Mouse (Mus musculus) kidney, embryonic 15.5 days (tissue): Measurements from ENCODE around the gene Il18bp. TPM values are rescaled to one million over a fixed set of nuclear protein-coding genes. Genes with fewer than 3 reads are reported as not detected.
"Not testable (repeated sequence)": the region's sequence is repeated elsewhere in the genome, so short reads cannot be mapped to it uniquely, and the experiment has no call there.

Source experiments
- ATAC-seq: fragments of 200-750 bp; cut with Nextera tagmentation; replicated peaks from 2 replicates; pipeline ENCODE4 v1.8.0; 2017; ENCODE audit warnings: moderate TSS enrichment; ENCODE audit not compliant: low FRiP score
- H3K27ac ChIP-seq: fragments of 300-500 bp; sonication (generic); 2 replicates; pipeline ENCODE4 v1.5.1; 2015; ENCODE audit warnings: mild to moderate bottlenecking, inconsistent platforms
- H3K27me3 ChIP-seq: fragments of 300-500 bp; sonication (generic); 2 replicates; pipeline ENCODE4 v1.6.1; 2015; ENCODE audit warnings: inconsistent platforms
- H3K36me3 ChIP-seq: fragments of 300-500 bp; sonication (generic); 2 replicates; pipeline ENCODE4 v1.6.1; 2015; ENCODE audit warnings: inconsistent platforms
- H3K4me1 ChIP-seq: fragments of 300-500 bp; sonication (generic); 2 replicates; pipeline ENCODE4 v1.6.1; 2015; ENCODE audit warnings: inconsistent platforms
- H3K4me2 ChIP-seq: fragments of 300-500 bp; sonication (generic); 2 replicates; pipeline ENCODE4 v1.6.1; 2015; ENCODE audit warnings: moderate library complexity, mild to moderate bottlenecking, inconsistent platforms
- H3K4me3 ChIP-seq: fragments of 300-500 bp; sonication (generic); replicated peaks from 2 replicates; pipeline ENCODE4 v1.5.1; 2015; ENCODE audit warnings: mild to moderate bottlenecking, inconsistent platforms
- H3K9ac ChIP-seq: fragments of 300-500 bp; sonication (generic); 2 replicates; pipeline ENCODE4 v1.6.1; 2015; ENCODE audit warnings: mild to moderate bottlenecking, inconsistent platforms
- H3K9me3 ChIP-seq: fragments of 300-500 bp; sonication (generic); replicated peaks from 2 replicates; pipeline ENCODE4 v1.6.1; 2016; ENCODE audit warnings: inconsistent platforms
- WGBS: fragments of 180-500 bp; shearing (Covaris S2); methylation state at CpG from one replicate; pipeline ENCODE4 v1.1.7; 2015; ENCODE audit warnings: mixed read lengths; 5-methylcytosine and 5-hydroxymethylcytosine counted together
- polyA plus RNA-seq: library from polyadenylated mRNA; unstranded; fragments of >200 nt; fragmentation: Nextera tagmentation; extraction: Ambion mirVana; gene quantifications from 2 replicates; pipeline ENCODE4 v1.2.1, GENCODE M21; 2015

Gene Il18bp
- 2.5 and 3.0 TPM in 2 replicates for polyA plus RNA-seq

- H3K27me3 ChIP-seq: no peaks in the 10 kb centered on the region
- peaks cover 98% of the 10 kb centered on the region for H3K36me3 ChIP-seq
- no peak for ATAC-seq
- H3K9ac ChIP-seq: no peak within 1 kb of the TSS
- peak within 1 kb of the TSS; percentile 3; the same call in 1 of the 2 replicates for H3K27ac ChIP-seq
- H3K4me2 ChIP-seq: no peak within 1 kb of the TSS
- no peak within 1 kb of the TSS for H3K4me3 ChIP-seq
- H3K4me1 ChIP-seq: no peaks in the 10 kb centered on the region
- H3K9me3 ChIP-seq: no peaks in the 10 kb centered on the region
- WGBS: 84% methylated on average over 3 of the region's 3 CpGs
Observed at GRCm38 (mm10) chr7:102018590-102018989, at the start of gene Il18bp. Gene Il18bp, minus strand, starts transcription at chr7:102018690.

GRCm38 (mm10) chr7:102066363-102066762 is 47.9 kb upstream of the Il18bp start:
- Histone ChIP-seq H3K4me3 (peak overlapping the region; percentile 82), H3K27ac (0 out of 2 replicates have a peak overlapping the region, but pooled peaks have one; percentile 92), H3K9ac (peak overlapping the region; percentile 73), H3K4me2 (peak overlapping the region; percentile 68), H3K9me3 (no peaks in the 10 kb centered on the region), H3K4me1 (peaks cover 35% of the 10 kb centered on the region), H3K36me3 (peaks cover 23% of the 10 kb centered on the region), H3K27me3 (no peaks in the 10 kb centered on the region)
- no peak for ATAC-seq
- 71% methylated on average over 6 of the region's 6 CpGs for WGBS

GRCm38 (mm10) chr7:102065046-102065891 is 46.8 kb upstream of the Il18bp start, which contains the start of the genes Rnf121, Xndc1 and Xntrpc:
Gene Rnf121, minus strand, starts transcription at chr7:102065469.
Gene Xndc1, plus strand, starts transcription at chr7:102065511.
Gene Xntrpc, plus strand, starts transcription at chr7:102065713.
- Histone ChIP-seq H3K27me3 (no peaks in the 10 kb centered on the region), H3K4me1 (peaks cover 35% of the 10 kb centered on the region), H3K9ac (peak within 1 kb of the TSS; percentile 73), H3K4me2 (peak within 1 kb of the TSS; percentile 68), H3K27ac (peak within 1 kb of the TSS; percentile 92), H3K9me3 (no peaks in the 10 kb centered on the region), H3K4me3 (peak within 1 kb of the TSS; percentile 82), H3K36me3 (peaks cover 14% of the 10 kb centered on the region; the same call in 1 of the 2 replicates)
- WGBS: under 1% methylated on average over 56 of the region's 56 CpGs
- peak; percentile 99 for ATAC-seq

- Histone ChIP-seq H3K27ac (peak overlapping the region; percentile 92; the same call in 1 of the 2 replicates), H3K27me3 (no peaks in the 10 kb centered on the region), H3K4me3 (peak overlapping the region; percentile 82), H3K9me3 (no peaks in the 10 kb centered on the region), H3K36me3 (peaks cover 16% of the 10 kb centered on the region), H3K9ac (peak overlapping the region; percentile 73), H3K4me2 (peak overlapping the region; percentile 68), H3K4me1 (peaks cover 35% of the 10 kb centered on the region)
- under 1% methylated on average over 9 of the region's 9 CpGs for WGBS
- peak; percentile 34 for ATAC-seq
Observed at GRCm38 (mm10) chr7:102064655-102065045, 46.2 kb upstream of the Il18bp start.

GRCm38 (mm10) chr7:102063891-102064290 is 45.4 kb upstream of the Il18bp start:
- no peak for ATAC-seq
- 81% methylated on average over 9 of the region's 9 CpGs for WGBS
- Histone ChIP-seq H3K4me3 (peak overlapping the region; percentile 82), H3K9ac (no peak overlapping the region), H3K4me2 (peak overlapping the region; percentile 68), H3K4me1 (peaks cover 35% of the 10 kb centered on the region), H3K9me3 (no peaks in the 10 kb centered on the region), H3K27ac (no peak overlapping the region), H3K27me3 (no peaks in the 10 kb centered on the region), H3K36me3 (peaks cover 22% of the 10 kb centered on the region)

- H3K27ac ChIP-seq: peak overlapping the region; percentile 34; the same call in 1 of the 2 replicates
- H3K9me3 ChIP-seq: no peaks in the 10 kb centered on the region
- H3K4me2 ChIP-seq: 0 out of 2 replicates have a peak overlapping the region, but pooled peaks have one; percentile 2
- no peak overlapping the region for H3K4me3 ChIP-seq
- H3K9ac ChIP-seq: no peak overlapping the region
- peaks cover 33% of the 10 kb centered on the region for H3K4me1 ChIP-seq
- no peak for ATAC-seq
- no peaks in the 10 kb centered on the region for H3K27me3 ChIP-seq
- 58% methylated on average over 1 of the region's 1 CpGs for WGBS
- peaks cover 27% of the 10 kb centered on the region for H3K36me3 ChIP-seq
Observed at GRCm38 (mm10) chr7:102062203-102062602, 43.7 kb upstream of the Il18bp start.

- no peak overlapping the region for H3K4me3 ChIP-seq
- no peak overlapping the region for H3K4me2 ChIP-seq
- no peaks in the 10 kb centered on the region for H3K9me3 ChIP-seq
- no peaks in the 10 kb centered on the region for H3K27me3 ChIP-seq
- WGBS: 91% methylated on average over 3 of the region's 3 CpGs
- ATAC-seq: no peak
- H3K4me1 ChIP-seq: peaks cover 27% of the 10 kb centered on the region
- H3K36me3 ChIP-seq: peaks cover 36% of the 10 kb centered on the region
- no peak overlapping the region for H3K27ac ChIP-seq
- H3K9ac ChIP-seq: no peak overlapping the region
Observed at GRCm38 (mm10) chr7:102061353-102061752, 42.9 kb upstream of the Il18bp start.

GRCm38 (mm10) chr7:102048524-102048923 is 30.0 kb upstream of the Il18bp start:
- H3K4me2 ChIP-seq, H3K27ac ChIP-seq, ATAC-seq, H3K9ac ChIP-seq, H3K4me3 ChIP-seq, H3K4me1 ChIP-seq, H3K9me3 ChIP-seq, H3K27me3 ChIP-seq: not testable (repeated sequence)
- peaks cover 30% of the 10 kb centered on the region for H3K36me3 ChIP-seq

GRCm38 (mm10) chr7:102042314-102042713 is 23.8 kb upstream of the Il18bp start:
- 75% methylated on average over 2 of the region's 2 CpGs for WGBS
- H3K4me2 ChIP-seq: no peak overlapping the region
- H3K27me3 ChIP-seq: no peaks in the 10 kb centered on the region
- no peaks in the 10 kb centered on the region for H3K4me1 ChIP-seq
- peaks cover 48% of the 10 kb centered on the region for H3K36me3 ChIP-seq
- no peak overlapping the region for H3K9ac ChIP-seq
- no peak overlapping the region for H3K27ac ChIP-seq
- no peaks in the 10 kb centered on the region for H3K9me3 ChIP-seq
- ATAC-seq: no peak
- no peak overlapping the region for H3K4me3 ChIP-seq

GRCm38 (mm10) chr7:102037318-102037717 is 18.8 kb upstream of the Il18bp start:
- no peak for ATAC-seq
- H3K9me3 ChIP-seq: no peaks in the 10 kb centered on the region
- 88% methylated on average over 3 of the region's 3 CpGs for WGBS
- H3K4me3 ChIP-seq: no peak overlapping the region
- no peak overlapping the region for H3K9ac ChIP-seq
- no peak overlapping the region for H3K27ac ChIP-seq
- no peaks in the 10 kb centered on the region for H3K27me3 ChIP-seq
- H3K4me1 ChIP-seq: no peaks in the 10 kb centered on the region
- H3K4me2 ChIP-seq: no peak overlapping the region
- H3K36me3 ChIP-seq: peaks cover 97% of the 10 kb centered on the region

GRCm38 (mm10) chr7:102035534-102035933 is 17.0 kb upstream of the Il18bp start:
- H3K9ac ChIP-seq: no peak overlapping the region
- no peak overlapping the region for H3K27ac ChIP-seq
- 91% methylated on average over 2 of the region's 2 CpGs for WGBS
- ATAC-seq: no peak
- H3K4me3 ChIP-seq: no peak overlapping the region
- H3K4me2 ChIP-seq: no peak overlapping the region
- H3K9me3 ChIP-seq: no peaks in the 10 kb centered on the region
- H3K36me3 ChIP-seq: peaks cover 100% of the 10 kb centered on the region
- H3K27me3 ChIP-seq: no peaks in the 10 kb centered on the region
- H3K4me1 ChIP-seq: no peaks in the 10 kb centered on the region

- no peaks in the 10 kb centered on the region for H3K4me1 ChIP-seq
- 97% methylated on average over 1 of the region's 1 CpGs for WGBS
- ATAC-seq: no peak
- no peak overlapping the region for H3K9ac ChIP-seq
- no peaks in the 10 kb centered on the region for H3K27me3 ChIP-seq
- peaks cover 99% of the 10 kb centered on the region for H3K36me3 ChIP-seq
- H3K4me3 ChIP-seq: no peak overlapping the region
- H3K27ac ChIP-seq: no peak overlapping the region
- no peak overlapping the region for H3K4me2 ChIP-seq
- H3K9me3 ChIP-seq: no peaks in the 10 kb centered on the region
Observed at GRCm38 (mm10) chr7:102034904-102035303, 16.4 kb upstream of the Il18bp start.
